Mouse (Mus musculus) thymus, adult 2 months (tissue): Measurements from ENCODE around the gene E4f1. TPM values are rescaled to one million over a fixed set of nuclear protein-coding genes. Genes with fewer than 3 reads are reported as not detected.
"Not testable (repeated sequence)": the region's sequence is repeated elsewhere in the genome, so short reads cannot be mapped to it uniquely, and the experiment has no call there.

Experiments used
- DNase-seq: peaks from one replicate; pipeline ENCODE4 v3.0.0; 2021
- H3K27ac ChIP-seq: fragments of 200-500 bp; 2 replicates; pipeline ENCODE4 v1.5.1; 2012; ENCODE audit warnings: low read length, control low read depth; ENCODE audit not compliant: control insufficient read depth, insufficient read depth
- H3K27me3 ChIP-seq: fragments of 200-500 bp; 2 replicates; pipeline ENCODE4 v1.6.1; 2012; ENCODE audit warnings: mild to moderate bottlenecking, low read length, moderate library complexity, mixed read lengths; ENCODE audit not compliant: control insufficient read depth, insufficient read depth
- H3K36me3 ChIP-seq: fragments of 200-500 bp; 2 replicates; pipeline ENCODE4 v1.6.1; 2012; ENCODE audit warnings: mild to moderate bottlenecking, low read length, moderate library complexity; ENCODE audit not compliant: control insufficient read depth, insufficient read depth
- H3K4me1 ChIP-seq: fragments of 200-500 bp; replicated peaks from 2 replicates; pipeline ENCODE4 v1.6.1; 2012; ENCODE audit warnings: low read length; ENCODE audit not compliant: control insufficient read depth, insufficient read depth
- H3K4me3 ChIP-seq: fragments of 200-500 bp; 2 replicates; pipeline ENCODE4 v1.5.1; 2012; ENCODE audit warnings: mild to moderate bottlenecking, low read length, control low read depth, moderate library complexity; ENCODE audit not compliant: control insufficient read depth, insufficient read depth
- CTCF ChIP-seq: fragments of 200-500 bp; IDR thresholded peaks from 2 replicates; pipeline ENCODE4 v1.5.1; 2012; ENCODE audit warnings: mild to moderate bottlenecking, control low read depth, low read length, moderate library complexity, borderline replicate concordance; ENCODE audit not compliant: control insufficient read depth, poor library complexity, insufficient read depth; ENCODE audit errors: extremely low read depth
- POLR2A ChIP-seq: fragments of 200-500 bp; IDR thresholded peaks from 2 replicates; pipeline ENCODE4 v1.6.1; 2012; ENCODE audit warnings: mild to moderate bottlenecking, low read length, control low read depth, moderate library complexity; ENCODE audit not compliant: control insufficient read depth, poor library complexity, insufficient read depth; ENCODE audit errors: extremely low read depth
- WGBS: fragments of 180-500 bp; shearing (Covaris S2); methylation state at CpG from one replicate; pipeline ENCODE4 v1.1.7; 2018; 5-methylcytosine and 5-hydroxymethylcytosine counted together
- polyA plus RNA-seq: library from polyadenylated mRNA; depleted of rRNA; stranded (reverse); fragments of >200 nt; gene quantifications from 2 replicates; pipeline ENCODE4 v1.2.3, GENCODE M21; 2012

E4f1 gene
- polyA plus RNA-seq, 1 experiment: 188 TPM

- peak; percentile 65 for DNase-seq
- H3K36me3 ChIP-seq: peaks cover 33% of the 10 kb centered on the region
- H3K4me1 ChIP-seq: peaks cover 7% of the 10 kb centered on the region; the same call in 1 of the 2 replicates
- no peak within 1 kb of the TSS for H3K27ac ChIP-seq
- no peaks in the 10 kb centered on the region for H3K27me3 ChIP-seq
- H3K4me3 ChIP-seq: peak within 1 kb of the TSS; percentile 51
- WGBS: 3% methylated on average over 48 of the region's 48 CpGs
- TF ChIP-seq POLR2A (0 out of 2 replicates have a peak, but pooled peaks have one; percentile 33), CTCF (no peak)
These were observed 43.5 kb downstream of the E4f1 start, which contains the start of gene Eci1 for GRCm38 (mm10) chr17:24426471-24427169. TSS of gene Eci1 (plus strand) at chr17:24426641.

DNA sequence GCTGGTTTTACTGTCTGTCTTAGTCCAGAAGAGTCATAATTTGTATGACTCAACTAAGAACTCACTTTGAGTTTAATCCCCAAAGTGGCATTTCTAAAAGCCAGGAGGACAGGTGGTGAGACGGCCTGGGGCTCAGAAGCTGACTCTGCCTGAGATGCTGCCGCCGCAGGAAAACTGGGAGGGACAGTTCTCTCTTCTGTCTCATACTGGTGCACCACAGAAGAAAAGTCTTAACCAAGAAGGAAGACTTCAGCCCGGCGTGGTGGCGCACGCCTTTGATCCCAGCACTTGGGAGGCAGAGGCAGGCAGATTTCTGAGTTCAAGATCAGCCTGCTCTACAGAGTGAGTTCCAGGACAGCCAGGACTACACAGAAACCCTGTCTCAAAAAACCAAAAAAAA lies 44.2 kb downstream of the E4f1 start:
- TF ChIP-seq CTCF (no peak), POLR2A (no peak)
- WGBS: 93% methylated on average over 7 of the region's 7 CpGs
- peaks cover 7% of the 10 kb centered on the region; the same call in 1 of the 2 replicates for H3K4me1 ChIP-seq
- no peak for DNase-seq
- no peak overlapping the region for H3K27ac ChIP-seq
- no peak overlapping the region for H3K4me3 ChIP-seq
- H3K27me3 ChIP-seq: no peaks in the 10 kb centered on the region
- H3K36me3 ChIP-seq: peaks cover 40% of the 10 kb centered on the region

- not testable (repeated sequence) for H3K27ac ChIP-seq
- WGBS: 97% methylated on average over 6 of the region's 8 CpGs
These were observed 44.8 kb downstream of the E4f1 start for GRCm38 (mm10) chr17:24425326-24425725.

DNA sequence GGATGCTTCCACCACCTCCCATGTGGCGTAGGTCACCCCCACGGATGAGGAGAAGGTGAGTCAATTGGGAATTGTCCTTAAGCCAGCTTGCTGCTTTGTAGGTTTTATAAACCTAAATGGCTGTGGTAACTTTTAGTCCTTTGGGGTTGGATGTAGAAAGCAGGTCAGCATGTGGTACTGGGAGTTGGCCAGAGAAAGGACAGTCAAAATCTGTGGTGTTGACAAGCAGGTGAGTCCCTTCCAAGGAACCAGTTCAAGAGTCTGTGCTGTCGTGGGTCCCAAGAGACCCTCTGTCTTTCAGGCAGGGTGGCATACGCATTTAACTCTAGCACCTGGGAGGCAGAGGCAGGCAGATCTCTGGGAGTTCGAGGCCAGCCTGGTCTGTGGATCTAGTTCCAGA lies 45.6 kb downstream of the E4f1 start:
- Histone ChIP-seq H3K4me3 (no peak overlapping the region), H3K4me1 (peaks cover 7% of the 10 kb centered on the region; the same call in 1 of the 2 replicates), H3K27ac (no peak overlapping the region), H3K36me3 (peaks cover 54% of the 10 kb centered on the region), H3K27me3 (no peaks in the 10 kb centered on the region)
- DNase-seq: no peak
- WGBS: 94% methylated on average over 5 of the region's 5 CpGs
- no peak for TF ChIP-seq CTCF

More at GRCm38 (mm10) chr17:24425326-24425725, 44.8 kb downstream of the E4f1 start:
- H3K27me3 ChIP-seq, H3K4me3 ChIP-seq, H3K4me1 ChIP-seq, DNase-seq: not testable (repeated sequence)
- peaks cover 46% of the 10 kb centered on the region for H3K36me3 ChIP-seq

DNA sequence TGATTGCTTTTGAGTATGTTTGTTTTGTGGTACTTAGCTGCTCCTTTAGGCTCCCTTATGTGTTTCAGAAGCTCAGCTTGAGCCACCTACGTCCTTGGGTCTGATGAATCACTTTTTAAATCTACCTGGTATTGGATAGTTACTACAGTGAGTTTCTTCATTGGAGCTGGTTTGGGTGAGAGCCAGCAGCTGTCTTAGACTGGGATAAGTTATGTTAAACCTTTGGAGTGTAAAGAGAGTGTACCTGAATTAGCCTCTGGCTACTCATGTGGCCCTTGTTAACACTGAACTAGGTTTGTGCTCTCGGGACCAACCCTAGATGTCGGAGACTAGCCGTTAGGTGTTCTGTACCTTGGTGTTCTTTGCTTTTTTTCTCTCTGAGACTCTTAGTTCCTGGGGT lies 47.0 kb downstream of the E4f1 start:
- no peak overlapping the region for H3K4me3 ChIP-seq
- TF ChIP-seq CTCF (no peak), POLR2A (no peak)
- no peak overlapping the region for H3K27ac ChIP-seq
- 97% methylated on average over 4 of the region's 4 CpGs for WGBS
- no peaks in the 10 kb centered on the region for H3K27me3 ChIP-seq
- peaks cover 67% of the 10 kb centered on the region for H3K36me3 ChIP-seq
- DNase-seq: no peak
- H3K4me1 ChIP-seq: peaks cover 7% of the 10 kb centered on the region; the same call in 1 of the 2 replicates

DNA sequence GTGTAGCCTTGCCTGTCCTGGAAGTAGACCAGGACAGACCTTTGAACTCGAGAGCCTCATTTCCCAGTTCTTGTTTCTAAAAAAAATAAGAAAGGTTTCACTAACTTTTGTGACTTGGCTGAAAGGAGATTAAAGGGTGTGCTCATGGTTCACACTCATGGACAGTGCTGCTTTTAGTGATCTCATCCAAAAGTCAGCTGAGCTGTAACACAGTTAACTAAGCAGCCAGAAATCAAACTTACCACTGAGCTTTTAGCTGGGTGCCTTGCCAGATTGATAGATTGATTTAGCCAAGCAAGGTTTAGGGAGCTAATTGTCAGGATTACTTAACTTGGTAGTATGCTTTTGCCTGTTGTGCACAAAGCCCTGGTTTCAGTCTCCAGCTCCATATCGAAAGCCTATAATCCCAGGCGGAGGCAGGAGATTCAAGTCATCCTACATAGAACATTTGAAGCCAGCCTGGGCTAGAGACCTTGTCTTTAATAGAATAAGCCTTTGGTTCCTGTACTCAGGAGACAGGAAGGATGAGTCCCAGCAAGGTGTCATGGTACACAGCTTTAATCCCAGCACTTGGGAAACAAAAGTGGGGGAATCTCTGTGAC lies 54.0 kb downstream of the E4f1 start:
- Histone ChIP-seq H3K36me3 (peaks cover 29% of the 10 kb centered on the region), H3K27me3 (no peaks in the 10 kb centered on the region), H3K4me3 (no peak overlapping the region), H3K27ac (no peak overlapping the region), H3K4me1 (peaks cover 9% of the 10 kb centered on the region)
- DNase-seq: no peak
- 82% methylated on average over 3 of the region's 3 CpGs for WGBS
- TF ChIP-seq CTCF (no peak), POLR2A (no peak)

DNA sequence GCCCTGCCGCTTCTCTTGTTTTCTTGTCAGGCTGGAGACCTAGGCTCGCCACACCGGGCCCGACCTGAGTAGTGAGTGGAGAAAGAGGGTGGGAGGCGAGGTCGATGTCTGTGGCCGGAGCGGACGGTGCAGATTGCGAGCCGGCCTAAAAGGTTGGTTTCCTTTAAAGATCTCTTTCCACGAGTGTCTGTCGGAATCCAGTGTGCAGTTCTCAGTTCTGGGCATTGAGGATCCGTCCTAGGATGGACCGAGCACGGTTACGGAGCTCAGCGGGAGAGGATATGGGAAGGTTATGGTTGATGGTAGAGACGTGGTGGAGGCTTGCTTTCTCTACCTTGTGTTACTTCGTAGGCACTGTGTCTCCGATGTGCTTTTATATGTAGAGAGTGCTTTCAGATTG lies 55.1 kb downstream of the E4f1 start:
- no peaks in the 10 kb centered on the region for H3K27me3 ChIP-seq
- no peak for DNase-seq
- H3K4me3 ChIP-seq: peak overlapping the region; percentile 69
- H3K36me3 ChIP-seq: peaks cover 21% of the 10 kb centered on the region
- peaks cover 9% of the 10 kb centered on the region for H3K4me1 ChIP-seq
- WGBS: under 1% methylated on average over 21 of the region's 21 CpGs
- H3K27ac ChIP-seq: peak overlapping the region; percentile 5; the same call in 1 of the 2 replicates
- TF ChIP-seq POLR2A (no peak), CTCF (no peak)
